Mouse (Mus musculus): Measurements from ENCODE around the gene Tmem144. TPM values are rescaled to one million over a fixed set of nuclear protein-coding genes. Genes with fewer than 3 reads are reported as not detected.
"Not testable (repeated sequence)": the region's sequence is repeated elsewhere in the genome, so short reads cannot be mapped to it uniquely, and the experiment has no call there.

Gene Tmem144
- polyA plus RNA-seq, 1 experiment, result 463 TPM

DNA sequence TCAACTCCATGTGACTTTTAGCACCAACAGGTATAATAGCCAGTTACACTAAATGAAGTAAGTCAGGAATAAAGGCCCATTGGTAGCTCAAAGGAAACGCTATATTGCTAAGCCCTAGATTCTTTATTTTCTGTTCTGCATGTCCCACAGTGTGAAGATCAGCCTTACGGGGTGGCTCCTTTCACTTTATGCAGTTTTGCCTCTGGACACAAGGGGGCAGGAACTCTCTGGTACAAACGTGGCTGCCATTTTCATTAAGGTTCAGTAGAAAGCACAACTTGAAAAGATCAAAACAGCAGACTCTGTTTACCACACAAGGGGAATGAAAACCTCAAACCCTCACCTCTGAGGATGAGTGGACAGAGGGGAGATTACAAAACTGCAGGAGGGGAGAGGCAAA is 40.9 kb downstream of the Tmem144 start:
- Histone ChIP-seq H3K36me3 (ENCODE audit: control insufficient read depth, insufficient read depth, low read length) (no peaks in the 10 kb centered on the region), H3K4me1 (ENCODE audit: control insufficient read depth, insufficient read depth, low read length) (peaks cover 4% of the 10 kb centered on the region; the same call in 1 of the 2 replicates), H3K27me3 (ENCODE audit: control insufficient read depth, insufficient read depth, low read length) (no peaks in the 10 kb centered on the region), H3K4me3 (ENCODE audit: control insufficient read depth, low read depth, low read length) (no peak overlapping the region), H3K27ac (ENCODE audit: control insufficient read depth, insufficient read depth, low read depth, low read length) (no peak overlapping the region)
- TF ChIP-seq POLR2A (IDR thresholded peaks at IDR 0.05; ENCODE audit: control insufficient read depth, low read depth, low read length), result no peak
- no peak for TF ChIP-seq CTCF (IDR thresholded peaks at IDR 0.05; ENCODE audit: control insufficient read depth, insufficient read depth, insufficient replicate concordance, low read depth, low read length)

GRCm38 (mm10) chr3:79810563-79810962 is 42.0 kb downstream of the Tmem144 start:
- Histone ChIP-seq H3K4me3 (ENCODE audit: control insufficient read depth, low read depth, low read length) (no peak overlapping the region), H3K36me3 (ENCODE audit: control insufficient read depth, insufficient read depth, low read length) (no peaks in the 10 kb centered on the region), H3K27me3 (ENCODE audit: control insufficient read depth, insufficient read depth, low read length) (no peaks in the 10 kb centered on the region), H3K4me1 (ENCODE audit: control insufficient read depth, insufficient read depth, low read length) (peaks cover 4% of the 10 kb centered on the region; the same call in 1 of the 2 replicates), H3K27ac (ENCODE audit: control insufficient read depth, insufficient read depth, low read depth, low read length) (no peak overlapping the region)
- TF ChIP-seq CTCF (IDR thresholded peaks at IDR 0.05; ENCODE audit: control insufficient read depth, insufficient read depth, insufficient replicate concordance, low read depth, low read length) (no peak), POLR2A (IDR thresholded peaks at IDR 0.05; ENCODE audit: control insufficient read depth, low read depth, low read length) (no peak)

DNA sequence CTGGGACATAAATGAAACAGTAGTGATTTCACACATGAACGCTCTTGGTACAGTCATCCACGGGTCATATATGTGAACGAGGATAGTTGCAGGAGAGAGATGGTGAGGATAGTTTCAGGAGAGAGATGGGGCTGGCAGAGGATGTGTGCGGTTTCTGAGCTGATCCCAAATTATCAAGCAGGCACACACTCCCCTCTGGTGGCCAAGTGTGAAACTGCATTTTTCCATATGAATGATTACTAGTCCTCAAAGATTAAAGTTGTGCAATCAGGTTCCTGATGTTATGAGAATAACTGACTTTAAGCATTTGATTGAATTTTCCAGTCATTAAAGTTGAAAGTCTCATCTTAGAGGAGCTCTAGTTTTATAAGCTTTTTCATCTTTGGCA is 43.4 kb downstream of the Tmem144 start:
- peak; percentile 68; the same call in 1 of the 2 replicates for TF ChIP-seq CTCF (IDR thresholded peaks at IDR 0.05; ENCODE audit: control insufficient read depth, insufficient read depth, insufficient replicate concordance, low read depth, low read length)
- TF ChIP-seq POLR2A (IDR thresholded peaks at IDR 0.05; ENCODE audit: control insufficient read depth, low read depth, low read length), result no peak
- Histone ChIP-seq H3K27ac (ENCODE audit: control insufficient read depth, insufficient read depth, low read depth, low read length) (no peak overlapping the region; the same call in 1 of the 2 replicates), H3K27me3 (ENCODE audit: control insufficient read depth, insufficient read depth, low read length) (no peaks in the 10 kb centered on the region), H3K4me1 (ENCODE audit: control insufficient read depth, insufficient read depth, low read length) (peaks cover 4% of the 10 kb centered on the region; the same call in 1 of the 2 replicates), H3K4me3 (ENCODE audit: control insufficient read depth, low read depth, low read length) (no peak overlapping the region), H3K36me3 (ENCODE audit: control insufficient read depth, insufficient read depth, low read length) (no peaks in the 10 kb centered on the region)

DNA sequence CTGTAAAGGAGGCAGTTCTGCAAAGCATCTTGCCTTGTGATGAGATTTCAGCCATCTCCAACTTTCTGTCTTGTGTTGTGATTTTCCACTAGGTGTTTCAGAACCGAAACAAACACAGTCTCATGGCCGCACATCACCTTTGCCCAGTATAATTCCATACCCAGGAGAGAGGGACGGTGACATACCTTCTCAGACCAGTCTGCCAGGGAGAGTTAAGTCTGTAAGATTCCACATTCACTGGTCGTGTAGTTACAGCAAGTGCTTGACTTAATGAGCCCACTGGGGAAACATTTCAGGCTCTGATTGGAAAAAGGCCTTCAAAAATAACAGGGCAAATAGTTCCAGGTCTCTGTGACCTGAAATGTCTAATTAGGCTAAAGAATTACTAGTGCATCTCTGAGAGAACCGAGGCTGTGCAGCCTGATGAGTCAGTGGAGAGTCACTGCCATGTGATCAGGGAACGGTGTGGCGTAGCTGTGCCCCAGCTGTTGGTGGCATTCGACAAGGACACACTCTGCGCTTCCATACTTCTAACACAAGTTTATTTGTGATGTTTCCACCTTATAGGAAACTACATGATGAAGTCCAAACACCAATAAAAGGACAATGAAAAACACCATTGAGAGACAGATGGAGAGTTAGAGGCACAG is 43.9 kb downstream of the Tmem144 start:
- no peaks in the 10 kb centered on the region for H3K36me3 ChIP-seq (ENCODE audit: control insufficient read depth, insufficient read depth, low read length)
- H3K4me3 ChIP-seq (ENCODE audit: control insufficient read depth, low read depth, low read length), result no peak overlapping the region
- H3K27ac ChIP-seq (ENCODE audit: control insufficient read depth, insufficient read depth, low read depth, low read length), result no peak overlapping the region; the same call in 1 of the 2 replicates
- peaks cover under 1% of the 10 kb centered on the region; the same call in 1 of the 2 replicates for H3K4me1 ChIP-seq (ENCODE audit: control insufficient read depth, insufficient read depth, low read length)
- no peaks in the 10 kb centered on the region for H3K27me3 ChIP-seq (ENCODE audit: control insufficient read depth, insufficient read depth, low read length)
- no peak for TF ChIP-seq CTCF (IDR thresholded peaks at IDR 0.05; ENCODE audit: control insufficient read depth, insufficient read depth, insufficient replicate concordance, low read depth, low read length)
- no peak for TF ChIP-seq POLR2A (IDR thresholded peaks at IDR 0.05; ENCODE audit: control insufficient read depth, low read depth, low read length)

DNA sequence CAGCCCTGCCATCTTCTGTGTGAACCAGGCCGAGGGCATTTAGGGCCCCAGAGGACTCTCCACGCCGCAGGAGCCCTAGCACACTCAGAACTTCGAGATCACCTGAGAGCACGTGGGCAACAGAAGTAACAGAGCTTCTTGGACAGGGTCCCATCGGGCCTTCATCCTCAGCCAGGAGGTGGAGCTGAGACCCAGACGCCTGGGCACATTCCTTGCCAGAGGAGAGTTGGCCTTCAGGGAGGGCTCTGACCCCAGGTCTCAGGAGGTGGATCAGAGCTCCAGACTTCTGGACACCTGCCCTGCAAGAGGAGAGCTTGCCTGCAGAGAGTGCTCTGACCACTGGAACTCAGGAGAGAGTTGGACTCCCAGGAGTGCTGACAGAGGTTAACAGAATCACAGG is 51.8 kb downstream of the Tmem144 start:
- not testable (repeated sequence) for H3K27ac ChIP-seq (ENCODE audit: control insufficient read depth, insufficient read depth, low read depth, low read length); H3K4me1 ChIP-seq (ENCODE audit: control insufficient read depth, insufficient read depth, low read length); H3K36me3 ChIP-seq (ENCODE audit: control insufficient read depth, insufficient read depth, low read length); H3K4me3 ChIP-seq (ENCODE audit: control insufficient read depth, low read depth, low read length); H3K27me3 ChIP-seq (ENCODE audit: control insufficient read depth, insufficient read depth, low read length)

DNA sequence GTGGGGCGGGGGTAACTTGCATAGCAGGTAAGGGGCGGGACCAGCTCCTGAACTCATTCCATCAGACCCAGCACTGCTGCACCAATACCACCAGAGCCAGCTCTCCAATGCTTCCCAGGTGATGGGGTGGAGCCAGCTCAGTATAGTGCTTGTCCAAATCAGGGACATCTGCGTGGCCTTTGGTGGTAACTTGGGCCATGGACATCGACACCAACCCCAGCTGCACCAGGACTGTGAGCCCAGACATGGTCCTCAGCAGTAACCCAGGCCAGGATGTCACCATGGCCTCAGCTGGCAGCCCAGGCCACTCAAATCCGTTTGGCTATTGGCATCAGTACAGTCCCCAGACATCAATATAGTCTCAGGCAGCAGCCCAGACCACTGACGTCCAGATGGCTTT is 60.3 kb downstream of the Tmem144 start:
- Histone ChIP-seq H3K27me3 (ENCODE audit: control insufficient read depth, insufficient read depth, low read length) (no peaks in the 10 kb centered on the region), H3K36me3 (ENCODE audit: control insufficient read depth, insufficient read depth, low read length) (no peaks in the 10 kb centered on the region), H3K4me3 (ENCODE audit: control insufficient read depth, low read depth, low read length) (no peak overlapping the region), H3K27ac (ENCODE audit: control insufficient read depth, insufficient read depth, low read depth, low read length) (no peak overlapping the region), H3K4me1 (ENCODE audit: control insufficient read depth, insufficient read depth, low read length) (no peaks in the 10 kb centered on the region)
- TF ChIP-seq POLR2A (IDR thresholded peaks at IDR 0.05; ENCODE audit: control insufficient read depth, low read depth, low read length) (no peak), CTCF (IDR thresholded peaks at IDR 0.05; ENCODE audit: control insufficient read depth, insufficient read depth, insufficient replicate concordance, low read depth, low read length) (no peak)

DNA sequence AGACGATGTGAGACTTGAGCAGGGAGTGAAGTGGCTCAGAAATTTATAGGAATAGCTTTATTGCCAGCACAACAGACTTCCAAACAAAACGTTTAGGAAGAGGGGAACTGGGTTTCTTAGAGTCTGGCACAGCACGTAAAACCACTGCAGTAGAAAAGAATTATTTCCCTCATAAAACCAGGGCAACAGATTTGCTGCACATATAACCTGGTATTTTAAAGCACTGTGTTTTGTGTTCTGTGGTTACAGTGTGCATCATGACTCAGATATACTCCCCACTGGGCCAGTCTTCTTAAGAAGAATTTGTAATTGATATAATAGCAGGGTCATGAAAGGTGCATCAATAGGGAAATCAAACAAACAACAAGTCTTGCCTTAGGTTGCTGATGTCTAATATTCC is 62.2 kb downstream of the Tmem144 start:
- no peak for TF ChIP-seq CTCF (IDR thresholded peaks at IDR 0.05; ENCODE audit: control insufficient read depth, insufficient read depth, insufficient replicate concordance, low read depth, low read length)
- TF ChIP-seq POLR2A (IDR thresholded peaks at IDR 0.05; ENCODE audit: control insufficient read depth, low read depth, low read length), result no peak
- Histone ChIP-seq H3K27ac (ENCODE audit: control insufficient read depth, insufficient read depth, low read depth, low read length) (no peak overlapping the region), H3K36me3 (ENCODE audit: control insufficient read depth, insufficient read depth, low read length) (no peaks in the 10 kb centered on the region), H3K4me3 (ENCODE audit: control insufficient read depth, low read depth, low read length) (no peak overlapping the region), H3K27me3 (ENCODE audit: control insufficient read depth, insufficient read depth, low read length) (no peaks in the 10 kb centered on the region), H3K4me1 (ENCODE audit: control insufficient read depth, insufficient read depth, low read length) (no peaks in the 10 kb centered on the region)

DNA sequence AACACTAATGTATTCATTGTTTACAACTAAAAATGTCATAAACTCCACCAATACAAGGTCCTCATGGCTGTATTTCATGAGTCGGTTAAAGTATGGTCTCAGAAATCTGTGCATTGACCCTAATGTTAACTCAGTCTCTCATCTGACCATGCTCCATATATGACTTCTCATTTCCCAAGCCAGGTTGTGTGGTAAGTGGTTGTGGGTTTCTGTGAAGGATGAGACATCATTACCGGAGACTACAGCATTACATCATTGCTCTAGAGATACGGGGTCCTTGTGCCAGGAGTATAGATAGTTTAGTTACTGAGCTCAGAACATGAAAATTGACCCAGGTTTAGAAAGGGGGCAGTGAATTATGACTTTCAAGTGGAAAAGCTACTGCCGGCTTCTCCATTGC is 63.0 kb downstream of the Tmem144 start:
- Histone ChIP-seq H3K36me3 (ENCODE audit: control insufficient read depth, insufficient read depth, low read length) (no peaks in the 10 kb centered on the region), H3K4me3 (ENCODE audit: control insufficient read depth, low read depth, low read length) (no peak overlapping the region), H3K27ac (ENCODE audit: control insufficient read depth, insufficient read depth, low read depth, low read length) (no peak overlapping the region), H3K4me1 (ENCODE audit: control insufficient read depth, insufficient read depth, low read length) (no peaks in the 10 kb centered on the region), H3K27me3 (ENCODE audit: control insufficient read depth, insufficient read depth, low read length) (no peaks in the 10 kb centered on the region)
- TF ChIP-seq CTCF (IDR thresholded peaks at IDR 0.05; ENCODE audit: control insufficient read depth, insufficient read depth, insufficient replicate concordance, low read depth, low read length), result no peak
- no peak for TF ChIP-seq POLR2A (IDR thresholded peaks at IDR 0.05; ENCODE audit: control insufficient read depth, low read depth, low read length)

Measured in testis, adult 2 months (tissue).